Mouse (Mus musculus): ENCODE data around the gene 4933415F23Rik. TPM values are rescaled to one million over a fixed set of nuclear protein-coding genes. Genes with fewer than 3 reads are reported as not detected.

The 4933415F23Rik gene
- total and polyA plus RNA-seq, 3 experiments = not detected

GRCm38 (mm10) chr1:23146198-23146873, 44.3 kb upstream of the 4933415F23Rik start:
- Histone ChIP-seq H3K9ac (ENCODE audit: control insufficient read depth, low read depth, low read length, poor library complexity, severe bottlenecking) (no peak overlapping the region), H3K79me2 (ENCODE audit: control insufficient read depth, insufficient read depth, low read length, poor library complexity) (no peaks in the 10 kb centered on the region), H3K27me3 (ENCODE audit: control insufficient read depth in 1 of 2, insufficient read depth in 2 of 2, low read length in 2 of 2) (no peaks in the 10 kb centered on the region), H3K27ac (ENCODE audit: control insufficient read depth, low read depth, low read length) (no peak overlapping the region), H3K4me3 (ENCODE audit: control insufficient read depth in 1 of 2, insufficient read depth in 1 of 2, low read depth in 2 of 2, low read length in 2 of 2) (no peak overlapping the region), H3K9me3 (replicated peaks; ENCODE audit: insufficient read depth, low read length) (no peaks in the 10 kb centered on the region), H3K36me3 (ENCODE audit: control insufficient read depth in 1 of 2, insufficient read depth in 2 of 2, low read length in 2 of 2) (no peaks in the 10 kb centered on the region), H3K4me1 (ENCODE audit: control insufficient read depth in 1 of 2, insufficient read depth in 2 of 2, low read length in 2 of 2) (no peaks in the 10 kb centered on the region)
- TF ChIP-seq ZNF384 (IDR thresholded peaks at IDR 0.05; ENCODE audit: low read depth, low read length) (no peak), ELF1 (IDR thresholded peaks at IDR 0.05; ENCODE audit: low read depth, low read length) (no peak), ETS1 (IDR thresholded peaks at IDR 0.05; ENCODE audit: low read depth, low read length) (no peak), UBTF (IDR thresholded peaks at IDR 0.05; ENCODE audit: borderline replicate concordance, insufficient read depth, low read depth, low read length) (no peak), CHD2 (IDR thresholded peaks at IDR 0.05; ENCODE audit: low read length) (no peak), ZMIZ1 (IDR thresholded peaks at IDR 0.05; ENCODE audit: low read depth, low read length) (no peak), MAFK (IDR thresholded peaks at IDR 0.05; ENCODE audit: borderline replicate concordance, low read depth, low read length) (no peak), ZKSCAN1 (IDR thresholded peaks at IDR 0.05; ENCODE audit: low read depth, low read length) (no peak), USF1 (IDR thresholded peaks at IDR 0.05; ENCODE audit: low read depth, low read length) (no peak), CTCF (IDR thresholded peaks at IDR 0.05 in 2 of 3, conservative IDR thresholded peaks at IDR 0.05 in 1 of 3; ENCODE audit: control insufficient read depth in 1 of 3, insufficient read depth in 1 of 3, low read depth in 2 of 3, low read length in 3 of 3, poor library complexity in 1 of 3, severe bottlenecking in 1 of 3) (no peak), SMC3 (IDR thresholded peaks at IDR 0.05; ENCODE audit: low read depth, low read length) (no peak), GATA1 (IDR thresholded peaks at IDR 0.05; ENCODE audit: low read depth, low read length) (no peak), SIN3A (IDR thresholded peaks at IDR 0.05; ENCODE audit: low read length) (no peak), MXI1 (IDR thresholded peaks at IDR 0.05; ENCODE audit: low read depth, low read length) (no peak), NELFE (IDR thresholded peaks at IDR 0.05; ENCODE audit: low read depth, low read length) (no peak), POLR2A (IDR thresholded peaks at IDR 0.05; ENCODE audit: control insufficient read depth in 1 of 2, insufficient read depth in 1 of 2, low read depth in 1 of 2, low read length in 2 of 2, poor library complexity in 1 of 2) (no peak), MYB (IDR thresholded peaks at IDR 0.05; ENCODE audit: low read depth, low read length) (no peak), POLR2AphosphoS2 (IDR thresholded peaks at IDR 0.05; ENCODE audit: low read length) (no peak)
- DNase-seq (ENCODE audit: low read depth, low spot score) = no peak

- Histone ChIP-seq H3K36me3 (ENCODE audit: control insufficient read depth in 1 of 2, insufficient read depth in 2 of 2, low read length in 2 of 2) (no peaks in the 10 kb centered on the region), H3K27ac (ENCODE audit: control insufficient read depth, low read depth, low read length) (no peak overlapping the region), H3K9me3 (replicated peaks; ENCODE audit: insufficient read depth, low read length) (no peaks in the 10 kb centered on the region), H3K9ac (ENCODE audit: control insufficient read depth, low read depth, low read length, poor library complexity, severe bottlenecking) (no peak overlapping the region), H3K4me1 (ENCODE audit: control insufficient read depth in 1 of 2, insufficient read depth in 2 of 2, low read length in 2 of 2) (no peaks in the 10 kb centered on the region), H3K27me3 (ENCODE audit: control insufficient read depth in 1 of 2, insufficient read depth in 2 of 2, low read length in 2 of 2) (no peaks in the 10 kb centered on the region; a peak in 1 of 4 replicates), H3K4me3 (ENCODE audit: control insufficient read depth in 1 of 2, insufficient read depth in 1 of 2, low read depth in 2 of 2, low read length in 2 of 2) (no peak overlapping the region), H3K79me2 (ENCODE audit: control insufficient read depth, insufficient read depth, low read length, poor library complexity) (no peaks in the 10 kb centered on the region)
- no peak for DNase-seq (ENCODE audit: low read depth, low spot score)
- TF ChIP-seq CTCF (IDR thresholded peaks at IDR 0.05 in 2 of 3, conservative IDR thresholded peaks at IDR 0.05 in 1 of 3; ENCODE audit: control insufficient read depth in 1 of 3, insufficient read depth in 1 of 3, low read depth in 2 of 3, low read length in 3 of 3, poor library complexity in 1 of 3, severe bottlenecking in 1 of 3) (no peak), GABPA (IDR thresholded peaks at IDR 0.05; ENCODE audit: low read depth, low read length) (no peak), POLR2AphosphoS5 (IDR thresholded peaks at IDR 0.05; ENCODE audit: borderline replicate concordance, low read depth, low read length) (no peak), SIN3A (IDR thresholded peaks at IDR 0.05; ENCODE audit: low read length) (no peak), POLR2A (IDR thresholded peaks at IDR 0.05; ENCODE audit: control insufficient read depth in 1 of 2, insufficient read depth in 1 of 2, low read depth in 1 of 2, low read length in 2 of 2, poor library complexity in 1 of 2) (no peak), CHD1 (IDR thresholded peaks at IDR 0.05; ENCODE audit: low read depth, low read length) (no peak), TCF12 (IDR thresholded peaks at IDR 0.05; ENCODE audit: low read depth, low read length) (no peak), ZKSCAN1 (IDR thresholded peaks at IDR 0.05; ENCODE audit: low read depth, low read length) (no peak), MYC (IDR thresholded peaks at IDR 0.05; ENCODE audit: low read depth, low read length) (no peak), CHD2 (IDR thresholded peaks at IDR 0.05; ENCODE audit: low read length) (no peak), TBP (IDR thresholded peaks at IDR 0.05; ENCODE audit: low read depth, low read length) (no peak), MEF2A (IDR thresholded peaks at IDR 0.05; ENCODE audit: extremely low read depth, insufficient replicate concordance, low read depth, low read length, poor library complexity, severe bottlenecking) (no peak), ZMIZ1 (IDR thresholded peaks at IDR 0.05; ENCODE audit: low read depth, low read length) (no peak), SMC3 (IDR thresholded peaks at IDR 0.05; ENCODE audit: low read depth, low read length) (no peak)
Observed at GRCm38 (mm10) chr1:23141121-23141811, 39.2 kb upstream of the 4933415F23Rik start.
